Mouse (Mus musculus) natural killer cell, adult 2 months (primary cell): ENCODE data around the gene Trak1.
A peak's percentile ranks its signal among the peaks of the same experiment; 100 is the strongest.

Experiments
- DNase-seq, 2 experiments: peaks; one replicate each; pipeline ENCODE4 v3.0.0; 2022; ENCODE audit warnings: low spot score in 2 of 2

Trak1 gene

GRCm38 (mm10) chr9:121297171-121298064, at the start of gene Trak1:
Trak1 (plus strand) TSS chr9:121297502.
- peak; percentile 18 to 44 for DNase-seq

GRCm38 (mm10) chr9:121247956-121248775, 49.1 kb upstream of the Trak1 start:
- DNase-seq: peak; percentile 65 to 83

- DNase-seq: no peak
Measured at GRCm38 (mm10) chr9:121249805-121250204, 47.5 kb upstream of the Trak1 start.

GRCm38 (mm10) chr9:121250854-121251253, 46.4 kb upstream of the Trak1 start:
- DNase-seq: no peak

GRCm38 (mm10) chr9:121253983-121254382, 43.3 kb upstream of the Trak1 start:
- no peak for DNase-seq

- DNase-seq: no peak
Measured at GRCm38 (mm10) chr9:121254761-121255160, 42.5 kb upstream of the Trak1 start.

- DNase-seq: no peak
Measured at GRCm38 (mm10) chr9:121257106-121257505, 40.2 kb upstream of the Trak1 start.

- no peak for DNase-seq
Measured at GRCm38 (mm10) chr9:121265307-121265706, 32.0 kb upstream of the Trak1 start.

GRCm38 (mm10) chr9:121271149-121271548, 26.2 kb upstream of the Trak1 start:
- DNase-seq: no peak

- DNase-seq: no peak
Measured at GRCm38 (mm10) chr9:121271561-121271960, 25.7 kb upstream of the Trak1 start.

GRCm38 (mm10) chr9:121276745-121277117, 20.6 kb upstream of the Trak1 start:
- DNase-seq: no peak

- DNase-seq: peak; percentile 90 to 93
Measured at GRCm38 (mm10) chr9:121277118-121278060, 19.9 kb upstream of the Trak1 start, which contains the start of gene Ulk4. Ulk4 (minus strand) TSS chr9:121277197.

- DNase-seq: no peak
Measured at GRCm38 (mm10) chr9:121279216-121279615, 18.1 kb upstream of the Trak1 start.

- DNase-seq: no peak
Measured at GRCm38 (mm10) chr9:121281891-121282290, 15.4 kb upstream of the Trak1 start.

GRCm38 (mm10) chr9:121283620-121284185, 13.6 kb upstream of the Trak1 start:
- DNase-seq: peak in 1 of 2 experiments; percentile 10

- DNase-seq: peak; percentile 55 to 78
Measured at GRCm38 (mm10) chr9:121284422-121284821, 12.9 kb upstream of the Trak1 start.

- DNase-seq: peak; percentile 82 to 85
Measured at GRCm38 (mm10) chr9:121285341-121286324, 11.7 kb upstream of the Trak1 start.

GRCm38 (mm10) chr9:121286325-121286901, 10.9 kb upstream of the Trak1 start:
- no peak for DNase-seq

GRCm38 (mm10) chr9:121291275-121291674, 6.0 kb upstream of the Trak1 start:
- DNase-seq: no peak
